Mouse (Mus musculus) embryonic facial prominence, embryonic 13.5 days (tissue): ENCODE results near the gene Mdn1. TPM values are rescaled to one million over a fixed set of nuclear protein-coding genes. Genes with fewer than 3 reads are reported as not detected.

Experiments
- ATAC-seq: fragments of 200-750 bp; cut with Nextera tagmentation; 2 replicates; pipeline ENCODE4 v1.8.0; 2017; ENCODE audit warnings: low read depth; ENCODE audit not compliant: insufficient number of reproducible peaks, insufficient read depth, low FRiP score, low TSS enrichment
- H3K27ac ChIP-seq: fragments of 300-500 bp; sonication (generic); 2 replicates; pipeline ENCODE4 v1.5.1; 2015; ENCODE audit warnings: moderate library complexity, mild to moderate bottlenecking, inconsistent platforms
- H3K27me3 ChIP-seq: fragments of 300-500 bp; sonication (generic); 2 replicates; pipeline ENCODE4 v1.6.1; 2015; ENCODE audit warnings: mild to moderate bottlenecking, inconsistent platforms
- H3K36me3 ChIP-seq: fragments of 300-500 bp; sonication (generic); 2 replicates; pipeline ENCODE4 v1.6.1; 2015; ENCODE audit warnings: mild to moderate bottlenecking, inconsistent platforms
- H3K4me1 ChIP-seq: fragments of 300-500 bp; sonication (generic); 2 replicates; pipeline ENCODE4 v1.6.1; 2015; ENCODE audit warnings: inconsistent platforms
- H3K4me2 ChIP-seq: fragments of 300-500 bp; sonication (generic); 2 replicates; pipeline ENCODE4 v1.6.1; 2015; ENCODE audit warnings: moderate library complexity, mild to moderate bottlenecking, inconsistent platforms
- H3K4me3 ChIP-seq: fragments of 300-500 bp; sonication (generic); 2 replicates; pipeline ENCODE4 v1.5.1; 2015; ENCODE audit warnings: mild to moderate bottlenecking, inconsistent platforms
- H3K9ac ChIP-seq: fragments of 300-500 bp; sonication (generic); 2 replicates; pipeline ENCODE4 v1.6.1; 2015; ENCODE audit warnings: mild to moderate bottlenecking, inconsistent platforms
- H3K9me3 ChIP-seq: fragments of 300-500 bp; sonication (generic); 2 replicates; pipeline ENCODE4 v1.6.1; 2016; ENCODE audit warnings: inconsistent platforms
- WGBS: fragments of 180-500 bp; shearing (Covaris S2); methylation state at CpG from one replicate; pipeline ENCODE4 v1.1.7; 2015; ENCODE audit warnings: mixed read lengths; 5-methylcytosine and 5-hydroxymethylcytosine counted together
- polyA plus RNA-seq: library from polyadenylated mRNA; unstranded; fragments of >200 nt; fragmentation: Nextera tagmentation; extraction: Ambion mirVana; gene quantifications from 2 replicates; pipeline ENCODE4 v1.2.1, GENCODE M21; 2015

The Mdn1 gene
- polyA plus RNA-seq, 1 experiment from 2014 or later, result 19.3 TPM

GRCm38 (mm10) chr4:32682471-32682870 lies 25.6 kb downstream of the Mdn1 start:
- no peaks in the 10 kb centered on the region for H3K27me3 ChIP-seq
- H3K9me3 ChIP-seq, result no peaks in the 10 kb centered on the region
- H3K36me3 ChIP-seq, result peaks cover 73% of the 10 kb centered on the region
- no peak overlapping the region for H3K9ac ChIP-seq
- no peaks in the 10 kb centered on the region for H3K4me1 ChIP-seq
- no peak overlapping the region for H3K4me3 ChIP-seq
- ATAC-seq, result no peak
- 57% methylated on average over 4 of the region's 4 CpGs for WGBS
- no peak overlapping the region for H3K4me2 ChIP-seq
- no peak overlapping the region for H3K27ac ChIP-seq

GRCm38 (mm10) chr4:32683061-32683582 lies 26.2 kb downstream of the Mdn1 start:
- 77% methylated on average over 6 of the region's 6 CpGs for WGBS
- no peaks in the 10 kb centered on the region for H3K4me1 ChIP-seq
- no peak overlapping the region for H3K9ac ChIP-seq
- H3K4me3 ChIP-seq, result no peak overlapping the region
- peaks cover 69% of the 10 kb centered on the region for H3K36me3 ChIP-seq
- no peaks in the 10 kb centered on the region for H3K9me3 ChIP-seq
- H3K27me3 ChIP-seq, result no peaks in the 10 kb centered on the region
- no peak for ATAC-seq
- no peak overlapping the region for H3K27ac ChIP-seq
- H3K4me2 ChIP-seq, result no peak overlapping the region

DNA sequence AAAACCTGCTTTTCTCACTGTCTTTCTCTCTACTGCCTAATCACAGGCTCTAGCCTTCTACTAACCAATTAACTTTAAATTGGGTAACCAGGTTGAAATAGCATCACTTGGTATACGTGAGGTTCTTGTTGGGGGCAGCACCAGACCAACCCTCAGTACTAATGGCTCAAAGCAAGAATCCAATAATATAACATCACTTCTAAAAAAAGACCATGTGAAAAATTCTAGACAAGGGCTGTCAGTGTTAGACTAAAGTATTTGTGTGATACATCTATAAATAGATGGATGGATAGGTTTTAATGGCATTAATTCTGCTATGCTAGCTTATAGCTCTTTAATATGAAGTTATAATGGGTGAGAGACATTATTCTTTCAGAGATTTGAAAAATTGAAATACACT lies 60.8 kb downstream of the Mdn1 start:
- no peak for ATAC-seq
- no peaks in the 10 kb centered on the region for H3K27me3 ChIP-seq
- H3K4me3 ChIP-seq, result no peak overlapping the region
- H3K9me3 ChIP-seq, result no peaks in the 10 kb centered on the region
- 93% methylated on average over 1 of the region's 1 CpGs for WGBS
- H3K36me3 ChIP-seq, result peaks cover 82% of the 10 kb centered on the region
- H3K27ac ChIP-seq, result no peak overlapping the region
- H3K9ac ChIP-seq, result no peak overlapping the region
- H3K4me1 ChIP-seq, result no peaks in the 10 kb centered on the region
- no peak overlapping the region for H3K4me2 ChIP-seq

GRCm38 (mm10) chr4:32745394-32745793 lies 88.5 kb downstream of the Mdn1 start:
- Histone ChIP-seq H3K9ac (no peak overlapping the region), H3K27ac (no peak overlapping the region), H3K4me3 (no peak overlapping the region), H3K9me3 (no peaks in the 10 kb centered on the region), H3K36me3 (peaks cover 95% of the 10 kb centered on the region), H3K4me1 (no peaks in the 10 kb centered on the region), H3K4me2 (no peak overlapping the region), H3K27me3 (no peaks in the 10 kb centered on the region)
- ATAC-seq, result no peak
- 86% methylated on average over 6 of the region's 6 CpGs for WGBS

GRCm38 (mm10) chr4:32748396-32748795 lies 91.5 kb downstream of the Mdn1 start:
- H3K27ac ChIP-seq, result no peak overlapping the region
- peaks cover 92% of the 10 kb centered on the region for H3K36me3 ChIP-seq
- WGBS, result 93% methylated on average over 7 of the region's 7 CpGs

DNA sequence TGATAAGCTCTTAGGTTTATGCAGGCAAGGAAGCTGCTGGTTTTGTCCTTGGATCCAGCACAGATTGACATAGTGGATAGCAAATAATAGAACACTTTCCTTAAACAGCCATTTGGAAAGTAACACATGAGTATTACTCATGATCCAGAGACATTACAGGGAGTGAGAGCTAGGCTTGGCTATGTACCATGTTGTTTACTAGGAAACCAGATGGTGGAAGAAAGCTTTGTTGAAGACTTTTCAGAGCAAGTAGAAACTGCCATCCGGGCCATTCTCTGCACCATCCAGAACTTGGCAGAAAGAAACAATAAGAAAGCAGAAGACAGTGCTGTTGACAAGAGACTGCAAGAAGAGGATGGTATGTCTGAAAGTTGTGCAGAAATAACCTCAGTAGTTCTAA lies 93.8 kb downstream of the Mdn1 start:
- H3K4me3 ChIP-seq, result no peak overlapping the region
- no peak overlapping the region for H3K4me2 ChIP-seq
- H3K4me1 ChIP-seq, result no peaks in the 10 kb centered on the region
- no peak for ATAC-seq
- no peaks in the 10 kb centered on the region for H3K9me3 ChIP-seq
- H3K27me3 ChIP-seq, result no peaks in the 10 kb centered on the region
- H3K27ac ChIP-seq, result no peak overlapping the region
- whole genome bisulfite sequencing, result 97% methylated on average over 1 of the region's 1 CpGs
- H3K9ac ChIP-seq, result no peak overlapping the region
- peaks cover 87% of the 10 kb centered on the region for H3K36me3 ChIP-seq

More at GRCm38 (mm10) chr4:32748396-32748795, 91.5 kb downstream of the Mdn1 start:
- no peak overlapping the region for H3K9ac ChIP-seq
- H3K27me3 ChIP-seq, result no peaks in the 10 kb centered on the region
- H3K4me2 ChIP-seq, result no peak overlapping the region
- ATAC-seq, result no peak
- H3K9me3 ChIP-seq, result no peaks in the 10 kb centered on the region
- H3K4me3 ChIP-seq, result no peak overlapping the region
- no peaks in the 10 kb centered on the region for H3K4me1 ChIP-seq

- no peaks in the 10 kb centered on the region for H3K27me3 ChIP-seq
- H3K36me3 ChIP-seq, result peaks cover 81% of the 10 kb centered on the region
- H3K4me2 ChIP-seq, result no peak overlapping the region
- no peak overlapping the region for H3K9ac ChIP-seq
- H3K27ac ChIP-seq, result no peak overlapping the region
- no peak for ATAC-seq
- H3K4me1 ChIP-seq, result no peaks in the 10 kb centered on the region
- WGBS, result 90% methylated on average over 2 of the region's 2 CpGs
- H3K4me3 ChIP-seq, result no peak overlapping the region
- no peaks in the 10 kb centered on the region for H3K9me3 ChIP-seq
Observed at GRCm38 (mm10) chr4:32757430-32757829, 100.5 kb downstream of the Mdn1 start.

- H3K9me3 ChIP-seq, result no peaks in the 10 kb centered on the region
- WGBS, result 95% methylated on average over 7 of the region's 7 CpGs
- H3K4me1 ChIP-seq, result no peaks in the 10 kb centered on the region
- no peak overlapping the region for H3K4me2 ChIP-seq
- H3K27ac ChIP-seq, result no peak overlapping the region
- peaks cover 83% of the 10 kb centered on the region for H3K36me3 ChIP-seq
- H3K9ac ChIP-seq, result no peak overlapping the region
- H3K4me3 ChIP-seq, result no peak overlapping the region
- H3K27me3 ChIP-seq, result no peaks in the 10 kb centered on the region
- ATAC-seq, result no peak
Observed at GRCm38 (mm10) chr4:32767471-32767870, 110.6 kb downstream of the Mdn1 start.

GRCm38 (mm10) chr4:32768046-32768445 lies 111.1 kb downstream of the Mdn1 start:
- peaks cover 83% of the 10 kb centered on the region for H3K36me3 ChIP-seq
- no peak for ATAC-seq
- no peaks in the 10 kb centered on the region for H3K27me3 ChIP-seq
- no peak overlapping the region for H3K4me2 ChIP-seq
- H3K9ac ChIP-seq, result no peak overlapping the region
- WGBS, result 93% methylated on average over 10 of the region's 10 CpGs
- H3K4me1 ChIP-seq, result no peaks in the 10 kb centered on the region
- no peaks in the 10 kb centered on the region for H3K9me3 ChIP-seq
- no peak overlapping the region for H3K27ac ChIP-seq
- H3K4me3 ChIP-seq, result no peak overlapping the region

- no peak overlapping the region for H3K4me3 ChIP-seq
- peaks cover 85% of the 10 kb centered on the region for H3K36me3 ChIP-seq
- no peak overlapping the region for H3K9ac ChIP-seq
- H3K4me1 ChIP-seq, result no peaks in the 10 kb centered on the region
- H3K27me3 ChIP-seq, result no peaks in the 10 kb centered on the region
- no peak for ATAC-seq
- no peak overlapping the region for H3K27ac ChIP-seq
- no peak overlapping the region for H3K4me2 ChIP-seq
- WGBS, result 96% methylated on average over 7 of the region's 7 CpGs
- no peaks in the 10 kb centered on the region for H3K9me3 ChIP-seq
Observed at GRCm38 (mm10) chr4:32770284-32770810, 113.4 kb downstream of the Mdn1 start.

GRCm38 (mm10) chr4:32779996-32780395 lies 123.1 kb downstream of the Mdn1 start:
- H3K4me3 ChIP-seq, result no peak overlapping the region
- 94% methylated on average over 4 of the region's 4 CpGs for WGBS
- no peaks in the 10 kb centered on the region for H3K9me3 ChIP-seq
- no peaks in the 10 kb centered on the region for H3K27me3 ChIP-seq
- no peak for ATAC-seq
- H3K36me3 ChIP-seq, result peaks cover 27% of the 10 kb centered on the region
- no peaks in the 10 kb centered on the region for H3K4me1 ChIP-seq
- no peak overlapping the region for H3K9ac ChIP-seq
- H3K4me2 ChIP-seq, result no peak overlapping the region
- no peak overlapping the region for H3K27ac ChIP-seq

DNA sequence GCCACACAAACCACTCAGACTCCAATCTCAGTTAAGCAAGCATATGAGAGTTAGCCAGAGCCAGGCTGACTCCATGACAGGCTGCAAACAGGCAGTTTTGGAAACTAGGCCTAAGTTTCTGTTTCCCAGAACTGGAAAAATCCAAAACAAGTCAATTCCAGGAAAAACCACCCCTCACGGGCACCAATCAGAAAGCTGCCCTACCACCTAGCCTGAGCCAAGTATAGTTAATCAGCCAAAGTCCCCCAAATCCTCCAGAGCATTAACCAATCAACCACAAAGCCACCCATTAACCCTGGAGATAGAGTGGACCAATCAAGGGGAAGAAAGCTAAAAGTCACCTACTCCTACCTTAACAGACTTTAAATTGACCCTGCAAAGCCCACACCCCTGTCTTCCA lies 130.2 kb downstream of the Mdn1 start:
- no peak for ATAC-seq
- no peaks in the 10 kb centered on the region for H3K27me3 ChIP-seq
- WGBS, result 86% methylated on average over 1 of the region's 1 CpGs

More for the DNA sequence above, 130.2 kb downstream of the Mdn1 start:
- no peaks in the 10 kb centered on the region for H3K9me3 ChIP-seq
- H3K9ac ChIP-seq, result no peak overlapping the region
- H3K36me3 ChIP-seq, result no peaks in the 10 kb centered on the region
- H3K27ac ChIP-seq, result no peak overlapping the region
- H3K4me3 ChIP-seq, result no peak overlapping the region
- H3K4me2 ChIP-seq, result no peak overlapping the region
- no peaks in the 10 kb centered on the region for H3K4me1 ChIP-seq
